Mouse (Mus musculus) kidney, adult 2 months (tissue): ENCODE data around the gene Spns3.

Source experiments
- CTCF ChIP-seq: fragments of 200-500 bp; conservative IDR thresholded peaks from 2 replicates; pipeline ENCODE4 v1.5.1; 2011; ENCODE audit warnings: low read depth, mild to moderate bottlenecking, control low read depth, low read length, moderate library complexity, mixed read lengths; ENCODE audit not compliant: insufficient read depth, insufficient read length
- POLR2A ChIP-seq: fragments of 200-500 bp; IDR thresholded peaks from one replicate; pipeline ENCODE4 v1.6.1; 2011; ENCODE audit warnings: low read depth, low read length, control low read depth

GRCm38 (mm10) chr11:72489881-72490301 is 60.4 kb downstream of the Spns3 start, which contains the start of gene Spns2:
- TF ChIP-seq CTCF (peak; percentile 42), POLR2A (no peak)
